Mouse (Mus musculus): ENCODE results near the gene Nfu1. TPM values are rescaled to one million over a fixed set of nuclear protein-coding genes. Genes with fewer than 3 reads are reported as not detected.

Gene Nfu1
- polyA plus RNA-seq, 1 experiment = 130 TPM

DNA sequence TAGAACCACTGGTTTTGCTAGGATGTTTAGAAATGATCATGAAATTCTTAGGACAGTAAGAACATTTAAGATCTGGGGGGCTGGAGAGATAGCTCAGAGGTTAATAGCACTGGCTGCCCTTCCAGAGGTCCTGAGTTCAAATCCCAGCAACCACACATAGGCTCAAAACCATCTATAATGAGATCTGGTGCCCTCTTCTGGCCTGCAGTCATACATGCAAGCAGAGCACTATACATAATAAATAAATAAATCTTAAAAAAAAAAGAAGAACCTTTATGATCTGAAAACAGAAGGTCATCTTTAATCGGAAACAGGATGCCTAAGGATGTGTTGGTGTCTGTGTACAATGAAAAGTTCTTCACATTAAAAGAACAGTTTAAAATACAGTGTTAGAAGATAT is 50.7 kb downstream of the Nfu1 start:
- WGBS = 95% methylated on average over 1 of the region's 1 CpGs
- Histone ChIP-seq H3K27me3 (ENCODE audit: control insufficient read depth, insufficient read depth, low read length) (no peaks in the 10 kb centered on the region), H3K27ac (ENCODE audit: insufficient read depth, low read length) (no peak overlapping the region), H3K4me1 (ENCODE audit: control insufficient read depth, insufficient read depth, low read length) (no peaks in the 10 kb centered on the region), H3K4me3 (replicated peaks; ENCODE audit: insufficient read depth, low read depth, low read length) (no peak overlapping the region)
- DNase-seq = no peak
- no peak for TF ChIP-seq CTCF (IDR thresholded peaks at IDR 0.05; ENCODE audit: borderline replicate concordance, insufficient read depth, low read depth, low read length)

DNA sequence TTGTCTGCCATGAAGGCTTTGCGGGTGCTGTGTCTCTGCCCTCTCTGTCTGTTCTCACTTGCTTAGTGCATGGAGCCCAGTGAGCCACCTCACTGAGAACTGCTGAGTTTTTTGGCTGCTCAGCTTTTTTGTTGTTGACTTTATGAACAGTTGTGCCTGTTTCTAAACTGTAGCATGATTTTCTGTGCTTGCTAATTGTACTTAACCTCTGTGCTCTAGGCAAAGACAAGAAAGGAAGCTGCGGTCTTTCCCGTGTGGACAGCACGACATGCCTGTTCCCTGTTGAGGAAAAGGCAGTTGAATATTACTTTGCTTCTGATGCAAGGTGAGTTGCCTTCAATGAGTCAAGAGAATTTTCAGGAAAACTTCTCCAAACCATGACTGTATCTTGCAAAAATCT is 54.5 kb downstream of the Nfu1 start:
- TF ChIP-seq CTCF (IDR thresholded peaks at IDR 0.05; ENCODE audit: borderline replicate concordance, insufficient read depth, low read depth, low read length) = no peak
- TF ChIP-seq POLR2A (IDR thresholded peaks at IDR 0.05; ENCODE audit: borderline replicate concordance, insufficient read depth, low read length) = no peak
- WGBS = 97% methylated on average over 4 of the region's 4 CpGs
- DNase-seq = no peak

DNA sequence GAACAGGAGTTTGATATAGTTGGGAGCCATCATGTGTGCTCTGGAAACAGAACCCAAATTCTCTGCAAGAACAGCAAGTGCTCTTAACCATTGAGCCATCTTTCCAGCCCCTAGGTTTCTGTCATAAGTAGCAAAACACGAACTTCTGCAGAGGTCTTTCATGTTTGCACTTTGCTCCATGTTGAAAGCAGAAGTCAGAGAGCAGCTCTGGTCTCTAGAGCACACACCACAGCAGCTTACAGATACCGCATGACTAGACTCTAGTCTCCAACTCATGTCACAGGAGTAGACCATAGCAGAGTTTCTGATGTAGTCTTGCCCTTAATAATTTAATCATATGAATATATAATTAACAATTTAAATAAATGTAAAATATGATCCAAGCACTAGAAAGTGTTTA is 59.2 kb downstream of the Nfu1 start:
- H3K27ac ChIP-seq (ENCODE audit: insufficient read depth, low read length) = no peak overlapping the region
- H3K4me3 ChIP-seq (replicated peaks; ENCODE audit: insufficient read depth, low read depth, low read length) = no peak overlapping the region
- H3K27me3 ChIP-seq (ENCODE audit: control insufficient read depth, insufficient read depth, low read length) = no peaks in the 10 kb centered on the region
- H3K4me1 ChIP-seq (ENCODE audit: control insufficient read depth, insufficient read depth, low read length) = no peaks in the 10 kb centered on the region
- no peak for DNase-seq
- 82% methylated on average over 2 of the region's 2 CpGs for WGBS
- TF ChIP-seq POLR2A (IDR thresholded peaks at IDR 0.05; ENCODE audit: borderline replicate concordance, insufficient read depth, low read length) = no peak

More for the DNA sequence above, 54.5 kb downstream of the Nfu1 start:
- H3K4me1 ChIP-seq (ENCODE audit: control insufficient read depth, insufficient read depth, low read length) = no peaks in the 10 kb centered on the region
- H3K4me3 ChIP-seq (replicated peaks; ENCODE audit: insufficient read depth, low read depth, low read length) = no peak overlapping the region
- no peaks in the 10 kb centered on the region for H3K27me3 ChIP-seq (ENCODE audit: control insufficient read depth, insufficient read depth, low read length)
- H3K27ac ChIP-seq (ENCODE audit: insufficient read depth, low read length) = no peak overlapping the region

DNA sequence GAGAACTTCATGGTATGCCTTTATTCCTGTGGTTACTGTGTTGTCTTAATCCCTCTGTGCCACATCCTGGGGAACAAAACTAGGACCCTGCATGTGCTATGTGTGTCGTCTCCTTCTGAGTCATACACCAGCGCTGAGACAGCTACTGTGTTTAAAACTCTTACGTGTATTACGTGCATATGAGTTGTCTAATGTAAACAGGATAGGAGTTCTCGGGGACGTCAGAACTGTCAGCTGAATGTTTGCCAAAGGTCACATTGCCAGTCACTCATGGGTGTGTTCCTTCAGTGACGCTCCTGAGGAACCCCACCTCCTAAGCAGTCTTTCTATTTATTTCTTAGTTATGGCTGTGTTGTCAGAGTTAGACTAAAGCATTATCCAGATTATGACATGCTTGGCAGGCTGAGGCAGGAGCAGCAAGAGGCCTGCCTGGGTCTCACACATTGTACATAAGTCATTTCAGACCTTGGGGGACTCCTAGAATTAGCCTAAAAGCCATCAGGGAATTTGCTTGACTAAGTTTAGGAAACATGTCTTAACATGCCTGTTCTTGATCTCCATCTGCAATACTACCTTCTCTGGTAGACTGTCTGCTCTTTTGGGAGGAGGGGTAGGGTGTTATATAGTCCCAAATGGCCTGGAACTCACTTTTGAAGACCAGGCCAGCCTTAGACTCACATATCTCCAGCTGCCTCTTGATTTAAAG is 60.3 kb downstream of the Nfu1 start:
- WGBS = 82% methylated on average over 7 of the region's 7 CpGs
- no peak for DNase-seq
- no peak overlapping the region for H3K4me3 ChIP-seq (replicated peaks; ENCODE audit: insufficient read depth, low read depth, low read length)
- TF ChIP-seq POLR2A (IDR thresholded peaks at IDR 0.05; ENCODE audit: borderline replicate concordance, insufficient read depth, low read length) (no peak), CTCF (IDR thresholded peaks at IDR 0.05; ENCODE audit: borderline replicate concordance, insufficient read depth, low read depth, low read length) (no peak)
- H3K4me1 ChIP-seq (ENCODE audit: control insufficient read depth, insufficient read depth, low read length) = no peaks in the 10 kb centered on the region
- no peak overlapping the region for H3K27ac ChIP-seq (ENCODE audit: insufficient read depth, low read length)
- no peaks in the 10 kb centered on the region for H3K27me3 ChIP-seq (ENCODE audit: control insufficient read depth, insufficient read depth, low read length)

DNA sequence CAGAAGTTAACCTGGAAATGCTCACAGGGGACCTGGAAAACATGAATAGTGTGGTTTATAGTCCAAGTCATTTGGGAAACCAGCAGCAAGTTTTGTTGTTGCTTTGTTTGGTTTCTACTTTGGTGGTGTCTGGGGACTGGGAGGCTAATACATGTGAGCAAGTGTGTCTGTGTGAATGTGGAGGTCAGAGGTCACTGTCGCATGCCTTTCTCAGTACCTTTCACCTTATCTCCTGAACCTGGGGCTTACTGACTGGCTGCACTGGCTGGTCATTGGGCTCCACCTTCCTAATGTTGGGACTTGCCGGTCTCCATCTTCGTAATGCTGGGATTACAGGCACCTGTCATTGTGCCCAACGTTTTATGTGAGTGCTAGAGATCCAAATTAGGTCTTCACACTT is 61.6 kb downstream of the Nfu1 start:
- no peaks in the 10 kb centered on the region for H3K27me3 ChIP-seq (ENCODE audit: control insufficient read depth, insufficient read depth, low read length)
- no peak overlapping the region for H3K4me3 ChIP-seq (replicated peaks; ENCODE audit: insufficient read depth, low read depth, low read length)
- TF ChIP-seq POLR2A (IDR thresholded peaks at IDR 0.05; ENCODE audit: borderline replicate concordance, insufficient read depth, low read length) (no peak), CTCF (IDR thresholded peaks at IDR 0.05; ENCODE audit: borderline replicate concordance, insufficient read depth, low read depth, low read length) (no peak)
- no peak overlapping the region for H3K27ac ChIP-seq (ENCODE audit: insufficient read depth, low read length)
- H3K4me1 ChIP-seq (ENCODE audit: control insufficient read depth, insufficient read depth, low read length) = no peaks in the 10 kb centered on the region
- 95% methylated on average over 4 of the region's 4 CpGs for WGBS
- DNase-seq = no peak

DNA sequence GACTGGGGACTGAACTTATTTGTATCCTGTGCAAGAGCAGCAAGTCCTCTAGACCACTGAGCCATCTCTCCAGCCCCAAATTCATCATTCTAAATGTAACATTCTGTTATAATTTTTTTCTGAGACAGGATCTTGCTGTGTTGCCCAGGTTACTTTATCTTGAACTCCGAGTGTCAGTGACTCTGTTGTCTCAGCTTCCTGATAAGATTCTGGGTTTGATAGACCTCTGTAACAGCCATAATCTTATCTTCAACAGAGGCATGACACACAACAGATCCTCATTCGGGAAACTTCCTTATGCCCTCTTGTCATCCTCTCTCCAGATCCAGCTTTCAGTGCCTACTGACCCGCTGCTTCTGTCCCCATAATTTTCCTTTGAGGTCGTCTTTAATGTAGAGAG is 63.7 kb downstream of the Nfu1 start:
- Histone ChIP-seq H3K27ac (ENCODE audit: insufficient read depth, low read length) (no peak overlapping the region), H3K27me3 (ENCODE audit: control insufficient read depth, insufficient read depth, low read length) (no peaks in the 10 kb centered on the region), H3K4me1 (ENCODE audit: control insufficient read depth, insufficient read depth, low read length) (no peaks in the 10 kb centered on the region), H3K4me3 (replicated peaks; ENCODE audit: insufficient read depth, low read depth, low read length) (no peak overlapping the region)
- TF ChIP-seq CTCF (IDR thresholded peaks at IDR 0.05; ENCODE audit: borderline replicate concordance, insufficient read depth, low read depth, low read length) = no peak
- no peak for TF ChIP-seq POLR2A (IDR thresholded peaks at IDR 0.05; ENCODE audit: borderline replicate concordance, insufficient read depth, low read length)
- DNase-seq = no peak
- WGBS = 89% methylated on average over 4 of the region's 4 CpGs

DNA sequence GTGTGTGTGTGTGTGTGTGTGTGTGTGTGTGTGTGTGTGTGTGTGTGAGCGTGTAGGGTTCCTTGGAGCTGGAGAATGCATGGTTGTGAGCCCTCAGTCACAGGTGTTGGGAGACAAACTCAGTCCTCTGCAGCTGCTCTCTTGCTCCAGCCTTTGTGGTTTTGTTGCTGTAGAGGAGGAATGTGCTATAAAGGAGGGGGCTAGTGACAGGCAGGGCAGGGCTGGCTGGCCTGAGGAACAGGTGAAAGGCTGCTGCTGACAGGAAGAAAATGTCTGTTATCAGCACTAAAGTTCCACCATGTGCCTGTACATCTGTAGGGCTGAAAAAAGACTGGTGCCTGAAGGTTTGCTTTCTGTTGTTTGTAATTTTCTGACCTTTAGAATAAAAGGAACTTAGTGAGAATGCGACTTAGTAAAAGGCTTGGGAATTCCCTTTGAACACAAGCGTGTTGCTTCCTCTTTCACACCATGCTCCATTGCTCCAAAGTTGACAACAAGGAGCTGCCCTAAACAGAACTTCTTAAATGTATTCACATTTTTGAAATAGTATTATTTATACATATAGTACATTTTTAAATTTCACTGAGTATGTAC is 66.2 kb downstream of the Nfu1 start:
- DNase-seq = no peak
- 92% methylated on average over 3 of the region's 3 CpGs for WGBS
- TF ChIP-seq CTCF (IDR thresholded peaks at IDR 0.05; ENCODE audit: borderline replicate concordance, insufficient read depth, low read depth, low read length) = no peak
- no peak for TF ChIP-seq POLR2A (IDR thresholded peaks at IDR 0.05; ENCODE audit: borderline replicate concordance, insufficient read depth, low read length)
- Histone ChIP-seq H3K4me1 (ENCODE audit: control insufficient read depth, insufficient read depth, low read length) (no peaks in the 10 kb centered on the region), H3K4me3 (replicated peaks; ENCODE audit: insufficient read depth, low read depth, low read length) (no peak overlapping the region), H3K27ac (ENCODE audit: insufficient read depth, low read length) (no peak overlapping the region), H3K27me3 (ENCODE audit: control insufficient read depth, insufficient read depth, low read length) (no peaks in the 10 kb centered on the region)

Other genes starting within 250 kb of the Nfu1 start
- gene Anxa4, start 215.7 kb upstream of the Nfu1 start, polyA plus RNA-seq (2012; rRNA removed) = 7.3 and 8.1 TPM in 2 replicates
- gene Aak1, start 159.7 kb upstream of the Nfu1 start, polyA plus RNA-seq (2012; rRNA removed) = 152 and 165 TPM in 2 replicates
- 26.4 and 28.7 TPM in 2 replicates for gene Gfpt1, start 33.6 kb downstream of the Nfu1 start, polyA plus RNA-seq (2012; rRNA removed)
- 0.21 and 0.38 TPM in 2 replicates for gene D6Ertd527e, start 95.5 kb downstream of the Nfu1 start, polyA plus RNA-seq (2012; rRNA removed)